Mouse (Mus musculus): Measurements from ENCODE around the gene Bhlhe23.

The Bhlhe23 gene

GRCm38 (mm10) chr2:180725414-180725778 lies 51.3 kb downstream of the Bhlhe23 start:
- DNase-seq (ENCODE audit: low spot score) = no peak

- peak; percentile 20 for DNase-seq (ENCODE audit: low spot score)
Measured at GRCm38 (mm10) chr2:180724585-180725413, 51.9 kb downstream of the Bhlhe23 start, which contains the start of gene Slc17a9. TSS of gene Slc17a9 (plus strand) at chr2:180725263.

Measured in adipocyte (in vitro differentiated cells).